Mouse (Mus musculus): Measurements from ENCODE around the gene Cd300ld4.

- TF ChIP-seq GATA1 (IDR thresholded peaks at IDR 0.05; ENCODE audit: low read length) (no peak), TAL1 (IDR thresholded peaks at IDR 0.05; ENCODE audit: low read length) (no peak)
These were observed 31.9 kb upstream of the Cd300ld4 start for GRCm38 (mm10) chr11:115058701-115059100.

Measured in erythroblast, embryonic 14.5 days (primary cell).